Mouse (Mus musculus): ENCODE measurements around the gene Olfr547. TPM values are rescaled to one million over a fixed set of nuclear protein-coding genes. Genes with fewer than 3 reads are reported as not detected.
A peak's percentile ranks its signal among the peaks of the same experiment; 100 is the strongest.

Olfr547 gene
- total and polyA plus RNA-seq, 3 experiments = not detected

GRCm38 (mm10) chr7:102549570-102549969, 15.0 kb downstream of the Olfr547 start, which contains the start of gene Olfr549:
Gene Olfr549 (plus strand): TSS chr7:102549870.
- Histone ChIP-seq H3K9me3 (replicated peaks) (no peaks in the 10 kb centered on the region), H3K36me3 (replicated peaks) (no peaks in the 10 kb centered on the region), H3K4me3 (ENCODE audit: low read depth, low read length) (no peak within 1 kb of the TSS), H3K27me3 (ENCODE audit: insufficient read depth, low read length) (peaks cover 17% of the 10 kb centered on the region; the same call in 1 of the 2 replicates), H3K4me1 (ENCODE audit: insufficient read depth, low read depth, low read length) (no peaks in the 10 kb centered on the region)
- no peak for DNase-seq (ENCODE audit: low spot score)
- TF ChIP-seq GATA1 (IDR thresholded peaks at IDR 0.05; ENCODE audit: borderline replicate concordance, low read length) (no peak), POLR2AphosphoS5 (IDR thresholded peaks at IDR 0.05; ENCODE audit: insufficient replicate concordance, low read depth, low read length) (no peak), TAL1 (conservative IDR thresholded peaks at IDR 0.05; ENCODE audit: low read depth, low read length) (no peak), GATA2 (IDR thresholded peaks at IDR 0.05; ENCODE audit: borderline replicate concordance, low read depth, low read length) (no peak), CTCF (IDR thresholded peaks at IDR 0.05; ENCODE audit: low read depth, low read length) (no peak)
- ATAC-seq (ENCODE audit: extremely low read depth, insufficient number of reproducible peaks, low FRiP score, poor library complexity, severe bottlenecking) = no peak

- no peak for TF ChIP-seq TAL1 (conservative IDR thresholded peaks at IDR 0.05; ENCODE audit: low read depth, low read length)
- no peak for TF ChIP-seq GATA2 (IDR thresholded peaks at IDR 0.05; ENCODE audit: borderline replicate concordance, low read depth, low read length)
- no peak for TF ChIP-seq GATA1 (IDR thresholded peaks at IDR 0.05; ENCODE audit: borderline replicate concordance, low read length)
- TF ChIP-seq POLR2AphosphoS5 (IDR thresholded peaks at IDR 0.05; ENCODE audit: insufficient replicate concordance, low read depth, low read length) = no peak
- TF ChIP-seq CTCF (IDR thresholded peaks at IDR 0.05; ENCODE audit: low read depth, low read length) = no peak
- H3K36me3 ChIP-seq (replicated peaks) = no peaks in the 10 kb centered on the region
- no peaks in the 10 kb centered on the region for H3K9me3 ChIP-seq (replicated peaks)
- H3K27me3 ChIP-seq (ENCODE audit: insufficient read depth, low read length) = peaks cover 12% of the 10 kb centered on the region; the same call in 1 of the 2 replicates
- no peaks in the 10 kb centered on the region for H3K4me1 ChIP-seq (ENCODE audit: insufficient read depth, low read depth, low read length)
- DNase-seq (ENCODE audit: low spot score) (no peak), ATAC-seq (ENCODE audit: extremely low read depth, insufficient number of reproducible peaks, low FRiP score, poor library complexity, severe bottlenecking) (no peak)
- no peak overlapping the region for H3K4me3 ChIP-seq (ENCODE audit: low read depth, low read length)
Measured at GRCm38 (mm10) chr7:102553279-102553678, 18.7 kb downstream of the Olfr547 start.

DNA sequence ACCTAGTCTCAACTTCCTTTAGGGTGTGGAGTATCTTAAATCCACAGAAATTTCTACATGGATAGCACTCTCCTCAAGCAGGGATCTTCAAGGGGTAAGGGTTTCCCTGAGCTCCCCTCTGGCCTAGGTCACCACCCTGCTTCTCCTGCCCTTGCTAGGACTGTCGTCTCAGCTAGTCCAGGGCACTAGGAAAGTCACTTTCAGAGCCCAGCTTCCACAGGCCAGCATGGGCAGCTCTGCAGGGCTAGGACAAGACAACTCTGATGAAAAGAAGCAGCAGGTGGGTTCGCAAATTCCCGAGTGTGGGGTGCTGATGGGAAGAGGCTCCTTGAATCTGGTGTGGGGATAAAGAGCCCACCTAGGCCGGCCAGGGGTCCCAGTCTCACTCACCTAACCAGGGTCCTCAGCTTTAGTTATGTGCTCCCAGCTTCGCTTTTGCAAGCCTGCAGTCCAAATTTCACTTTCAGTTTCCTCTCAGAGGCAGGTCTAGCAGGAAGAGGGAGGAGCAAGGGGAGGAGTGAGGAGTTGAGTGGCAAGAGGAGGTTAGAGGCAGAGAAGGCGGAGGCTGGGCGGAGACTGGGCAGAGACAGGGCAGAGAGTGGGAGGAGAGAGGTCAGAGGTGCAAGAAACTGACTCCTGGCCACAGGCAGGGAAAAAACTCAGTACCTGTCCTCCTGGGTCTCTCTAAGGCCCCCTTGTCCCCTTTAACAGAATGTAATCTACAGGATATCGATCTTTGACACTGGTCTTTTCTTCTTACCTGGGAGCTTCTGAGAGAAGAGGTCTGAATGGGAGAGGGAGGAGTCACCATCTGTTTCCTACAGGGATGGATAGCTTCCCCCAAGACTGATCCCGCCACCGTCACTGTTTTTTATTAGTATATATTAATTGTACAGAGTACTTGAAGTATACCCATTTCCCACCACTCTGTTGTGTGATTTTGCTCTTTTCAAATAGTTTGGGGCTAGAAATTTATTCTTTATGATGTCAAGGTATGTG, 30.7 kb downstream of the Olfr547 start, which contains the start of gene Trim21:
Gene Trim21 (minus strand): TSS at position 488 of the 999 bp plus-strand sequence.
- peaks cover 38% of the 10 kb centered on the region for H3K36me3 ChIP-seq (replicated peaks)
- H3K9me3 ChIP-seq (replicated peaks) = no peaks in the 10 kb centered on the region
- ATAC-seq (ENCODE audit: extremely low read depth, insufficient number of reproducible peaks, low FRiP score, poor library complexity, severe bottlenecking) (peak; percentile 100), DNase-seq (ENCODE audit: low spot score) (peak; percentile 87)
- H3K27me3 ChIP-seq (ENCODE audit: insufficient read depth, low read length) = no peaks in the 10 kb centered on the region; the same call in 1 of the 2 replicates
- H3K4me1 ChIP-seq (ENCODE audit: insufficient read depth, low read depth, low read length) = peaks cover 18% of the 10 kb centered on the region
- H3K4me3 ChIP-seq (ENCODE audit: low read depth, low read length) = peak within 1 kb of the TSS; percentile 76
- no peak for TF ChIP-seq GATA2 (IDR thresholded peaks at IDR 0.05; ENCODE audit: borderline replicate concordance, low read depth, low read length)
- no peak for TF ChIP-seq TAL1 (conservative IDR thresholded peaks at IDR 0.05; ENCODE audit: low read depth, low read length)
- TF ChIP-seq CTCF (IDR thresholded peaks at IDR 0.05; ENCODE audit: low read depth, low read length) = no peak
- no peak for TF ChIP-seq GATA1 (IDR thresholded peaks at IDR 0.05; ENCODE audit: borderline replicate concordance, low read length)
- no peak for TF ChIP-seq POLR2AphosphoS5 (IDR thresholded peaks at IDR 0.05; ENCODE audit: insufficient replicate concordance, low read depth, low read length)

DNA sequence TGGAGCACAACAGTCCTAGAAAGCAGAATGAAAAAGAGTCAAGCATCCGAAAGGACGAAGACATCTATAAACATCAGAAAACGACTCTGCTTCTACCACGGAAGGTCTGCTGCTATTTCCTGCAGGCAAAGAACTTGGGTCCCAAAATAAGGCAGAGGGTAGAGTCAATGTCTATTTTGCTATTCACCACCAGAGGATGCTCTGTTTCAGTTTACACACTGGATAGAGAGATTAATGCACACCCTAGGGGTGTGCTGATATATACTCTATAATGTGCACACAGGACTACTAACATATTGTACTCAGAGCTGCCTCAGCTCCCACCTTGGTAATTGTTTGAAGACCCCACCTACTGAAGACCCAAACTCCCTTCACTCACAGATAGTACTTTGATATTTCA, 31.7 kb downstream of the Olfr547 start:
- Histone ChIP-seq H3K27me3 (ENCODE audit: insufficient read depth, low read length) (peaks cover 3% of the 10 kb centered on the region; the same call in 1 of the 2 replicates), H3K4me3 (ENCODE audit: low read depth, low read length) (no peak overlapping the region), H3K9me3 (replicated peaks) (no peaks in the 10 kb centered on the region), H3K36me3 (replicated peaks) (peaks cover 28% of the 10 kb centered on the region), H3K4me1 (ENCODE audit: insufficient read depth, low read depth, low read length) (peaks cover 18% of the 10 kb centered on the region)
- DNase-seq (ENCODE audit: low spot score) (no peak), ATAC-seq (ENCODE audit: extremely low read depth, insufficient number of reproducible peaks, low FRiP score, poor library complexity, severe bottlenecking) (no peak)
- TF ChIP-seq POLR2AphosphoS5 (IDR thresholded peaks at IDR 0.05; ENCODE audit: insufficient replicate concordance, low read depth, low read length) = no peak

DNA sequence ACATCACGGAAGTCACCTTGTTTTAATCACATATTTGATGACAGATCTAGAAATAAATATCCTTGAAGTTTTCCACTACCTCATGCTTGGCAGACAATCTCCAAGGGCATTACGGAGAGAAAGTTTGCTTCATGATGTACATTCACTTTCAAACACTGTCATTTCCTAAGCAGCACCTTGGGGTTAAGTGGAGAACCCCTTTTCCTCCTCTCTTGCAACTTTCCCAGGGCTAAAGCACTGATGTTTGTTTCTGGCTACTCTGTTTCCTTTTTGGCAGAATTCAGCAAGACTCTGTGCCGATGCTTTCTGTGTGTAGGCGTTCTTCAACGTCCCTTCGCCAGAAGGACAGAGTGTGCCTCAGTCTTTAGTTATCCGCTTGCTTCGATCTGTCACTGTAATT, 36.6 kb downstream of the Olfr547 start, which contains the start of gene Olfr550:
Gene Olfr550 (plus strand): TSS at position 301 of the 400 bp plus-strand sequence.
- no peak within 1 kb of the TSS for H3K4me3 ChIP-seq (ENCODE audit: low read depth, low read length)
- peaks cover 9% of the 10 kb centered on the region for H3K27me3 ChIP-seq (ENCODE audit: insufficient read depth, low read length)
- no peaks in the 10 kb centered on the region for H3K4me1 ChIP-seq (ENCODE audit: insufficient read depth, low read depth, low read length)
- DNase-seq (ENCODE audit: low spot score) = no peak
- H3K36me3 ChIP-seq (replicated peaks) = no peaks in the 10 kb centered on the region
- no peaks in the 10 kb centered on the region for H3K9me3 ChIP-seq (replicated peaks)
- no peak for ATAC-seq (ENCODE audit: extremely low read depth, insufficient number of reproducible peaks, low FRiP score, poor library complexity, severe bottlenecking)
- no peak for TF ChIP-seq GATA1 (IDR thresholded peaks at IDR 0.05; ENCODE audit: borderline replicate concordance, low read length)
- no peak for TF ChIP-seq POLR2AphosphoS5 (IDR thresholded peaks at IDR 0.05; ENCODE audit: insufficient replicate concordance, low read depth, low read length)
- TF ChIP-seq TAL1 (conservative IDR thresholded peaks at IDR 0.05; ENCODE audit: low read depth, low read length) = no peak
- no peak for TF ChIP-seq CTCF (IDR thresholded peaks at IDR 0.05; ENCODE audit: low read depth, low read length)
- TF ChIP-seq GATA2 (IDR thresholded peaks at IDR 0.05; ENCODE audit: borderline replicate concordance, low read depth, low read length) = no peak

GRCm38 (mm10) chr7:102573174-102573830, 38.8 kb downstream of the Olfr547 start:
- H3K4me3 ChIP-seq (ENCODE audit: low read depth, low read length) = no peak overlapping the region
- no peaks in the 10 kb centered on the region for H3K36me3 ChIP-seq (replicated peaks)
- no peaks in the 10 kb centered on the region for H3K9me3 ChIP-seq (replicated peaks)
- no peak for ATAC-seq (ENCODE audit: extremely low read depth, insufficient number of reproducible peaks, low FRiP score, poor library complexity, severe bottlenecking)
- TF ChIP-seq POLR2AphosphoS5 (IDR thresholded peaks at IDR 0.05; ENCODE audit: insufficient replicate concordance, low read depth, low read length) (no peak), GATA2 (IDR thresholded peaks at IDR 0.05; ENCODE audit: borderline replicate concordance, low read depth, low read length) (no peak), CTCF (IDR thresholded peaks at IDR 0.05; ENCODE audit: low read depth, low read length) (no peak)
- DNase-seq (ENCODE audit: low spot score) = no peak
- no peaks in the 10 kb centered on the region for H3K4me1 ChIP-seq (ENCODE audit: insufficient read depth, low read depth, low read length)
- peaks cover 9% of the 10 kb centered on the region for H3K27me3 ChIP-seq (ENCODE audit: insufficient read depth, low read length)
